Mouse (Mus musculus) kidney, postnatal 10 days (tissue): ENCODE results near the gene Olfr1489.
"Not testable (repeated sequence)": the region's sequence is repeated elsewhere in the genome, so short reads cannot be mapped to it uniquely, and the experiment has no call there.

Experiments
- DNase-seq: peaks from one replicate; pipeline ENCODE4 v3.0.0; 2021; ENCODE audit warnings: mixed read lengths

The Olfr1489 gene

GRCm38 (mm10) chr19:13631321-13631720, at the start of gene Olfr1489:
Gene Olfr1489, plus strand, starts transcription at chr19:13631621.
- DNase-seq = no peak

DNA sequence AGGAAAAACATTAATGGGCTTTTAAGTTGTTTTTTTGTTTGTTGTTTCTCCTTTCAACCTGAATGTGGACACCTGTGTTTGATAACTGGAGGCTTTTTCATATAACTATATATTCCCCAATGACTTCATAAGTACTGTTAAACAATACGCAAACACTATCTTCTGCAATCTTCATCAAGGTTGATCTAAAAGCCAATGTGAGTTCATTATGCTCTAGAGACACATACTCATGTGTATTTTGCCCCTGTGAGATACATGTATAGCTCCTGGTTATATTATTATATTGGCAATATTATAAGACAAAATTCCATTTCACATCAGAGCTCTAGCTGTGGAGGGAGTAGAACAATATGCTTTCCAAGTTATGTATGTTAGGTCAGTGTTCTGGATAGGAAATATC, 48.2 kb upstream of the Olfr1489 start, which contains the start of gene Olfr1484:
Olfr1484 (plus strand) TSS at position 301 of the 400 bp plus-strand sequence.
- no peak for DNase-seq

- DNase-seq = not testable (repeated sequence)
Measured at GRCm38 (mm10) chr19:13617075-13617474, 14.3 kb upstream of the Olfr1489 start, which contains the start of gene Olfr1487. Gene Olfr1487, plus strand, starts transcription at chr19:13617375.

DNA sequence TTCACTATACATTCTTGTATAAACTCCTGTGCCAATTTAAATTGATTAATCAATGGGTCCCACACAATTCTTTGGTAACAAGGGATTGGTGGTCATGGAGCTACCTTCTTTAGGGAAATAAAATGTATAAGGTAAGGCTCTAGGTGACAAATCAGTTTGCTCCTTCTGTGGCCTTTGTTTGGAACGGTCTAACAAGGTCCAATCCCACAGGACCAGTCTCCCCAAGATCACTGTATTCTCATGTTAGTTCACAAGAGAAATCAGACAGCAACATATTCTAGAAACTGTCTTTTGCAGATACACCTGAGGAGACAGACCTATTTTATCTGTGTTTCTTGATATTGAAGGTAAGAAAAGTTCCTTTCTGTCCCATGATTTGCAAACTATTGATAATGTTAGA, 19.4 kb downstream of the Olfr1489 start, which contains the start of gene Olfr1490:
Olfr1490 (plus strand) TSS at position 301 of the 400 bp plus-strand sequence.
- no peak for DNase-seq
